Mouse (Mus musculus): ENCODE results near the gene Olig3. TPM values are rescaled to one million over a fixed set of nuclear protein-coding genes. Genes with fewer than 3 reads are reported as not detected.

The Olig3 gene
- polyA plus RNA-seq, 1 experiment from 2014 or later, result 99.1 TPM

Other genes starting within 250 kb of the Olig3 start
- gene Ifngr1, start 235.4 kb downstream of the Olig3 start, polyA plus RNA-seq (2016; fragmentation: Nextera tagmentation; extraction: Ambion mirVana), result 29.8 and 33.5 TPM in 2 replicates

All from hindbrain, embryonic 10.5 days (tissue).